Mouse (Mus musculus): ENCODE data around the gene Olfr750.

Gene Olfr750

DNA sequence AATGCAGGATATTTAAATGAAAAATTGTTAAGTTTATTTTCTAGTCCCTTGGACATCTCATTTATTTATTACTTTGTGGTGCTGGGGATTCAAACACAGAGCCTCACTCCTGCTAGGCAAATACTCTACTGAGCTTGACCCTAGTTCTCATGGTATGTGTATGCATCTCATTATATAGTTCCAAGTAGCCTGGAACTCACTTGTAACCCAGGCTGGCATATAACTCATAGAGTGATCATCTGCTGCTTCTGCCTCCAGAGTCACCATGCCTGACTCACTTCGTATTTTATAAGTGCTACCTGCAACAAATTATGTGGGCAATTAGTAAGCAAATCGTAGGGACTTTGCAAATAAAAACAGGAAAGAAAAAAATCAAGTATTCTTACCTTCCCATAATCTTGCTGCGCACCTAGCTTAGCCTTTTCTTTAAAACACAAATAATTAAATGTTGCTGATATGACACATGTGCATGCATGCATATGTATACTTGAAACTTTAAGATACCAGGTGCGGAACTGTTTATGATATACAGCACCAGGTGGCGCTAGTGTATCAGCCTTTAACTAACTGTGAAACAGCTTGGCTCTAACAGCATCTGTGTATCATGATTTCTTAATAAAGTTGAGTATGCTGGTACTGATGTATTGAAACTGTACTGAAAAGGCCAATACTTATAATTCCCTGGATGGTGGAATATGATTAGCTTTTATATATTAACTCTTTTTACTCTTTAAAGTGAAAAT is 47.7 kb downstream of the Olfr750 start:
- DNase-seq (ENCODE audit: low spot score) = peak; percentile 82

DNA sequence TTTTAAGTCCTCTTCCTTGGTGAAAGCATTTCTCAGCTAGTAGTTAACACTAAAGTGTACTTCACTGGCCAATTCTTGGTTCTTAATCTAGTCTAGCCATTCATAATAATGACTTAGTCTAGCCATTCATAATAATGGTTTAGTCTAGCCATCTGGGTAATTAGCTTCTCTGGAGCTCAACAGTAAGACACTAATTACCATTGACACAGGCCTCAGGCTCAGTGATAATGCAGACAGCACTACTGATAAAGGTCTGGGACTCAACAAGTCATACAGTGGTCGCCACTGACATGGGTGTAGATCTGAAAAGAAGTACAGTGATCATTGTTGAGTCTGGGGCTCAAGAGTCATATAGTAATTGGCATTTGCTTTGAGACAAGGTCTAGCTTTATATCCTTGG is 49.4 kb downstream of the Olfr750 start:
- DNase-seq (ENCODE audit: low spot score) = no peak

DNA sequence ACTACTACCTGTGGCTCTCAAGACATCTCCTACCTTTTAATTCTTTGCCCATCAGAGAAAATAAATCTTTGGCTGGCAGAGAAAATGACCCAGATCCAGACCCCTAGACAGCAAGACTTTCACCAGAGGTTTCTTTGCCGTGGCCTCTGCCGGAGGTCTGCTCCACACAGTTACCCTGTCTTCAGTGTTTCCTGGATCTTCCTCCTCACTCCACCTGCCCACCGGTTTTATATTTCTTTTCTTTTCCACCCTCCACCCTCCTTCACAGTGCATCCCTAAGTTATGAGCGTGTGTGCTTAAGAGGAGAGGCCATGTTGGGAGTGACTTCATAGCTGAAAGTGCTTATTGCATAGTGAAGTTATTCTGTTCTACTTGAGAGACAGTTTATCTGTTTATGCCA is 50.8 kb downstream of the Olfr750 start:
- no peak for DNase-seq (ENCODE audit: low spot score)

DNA sequence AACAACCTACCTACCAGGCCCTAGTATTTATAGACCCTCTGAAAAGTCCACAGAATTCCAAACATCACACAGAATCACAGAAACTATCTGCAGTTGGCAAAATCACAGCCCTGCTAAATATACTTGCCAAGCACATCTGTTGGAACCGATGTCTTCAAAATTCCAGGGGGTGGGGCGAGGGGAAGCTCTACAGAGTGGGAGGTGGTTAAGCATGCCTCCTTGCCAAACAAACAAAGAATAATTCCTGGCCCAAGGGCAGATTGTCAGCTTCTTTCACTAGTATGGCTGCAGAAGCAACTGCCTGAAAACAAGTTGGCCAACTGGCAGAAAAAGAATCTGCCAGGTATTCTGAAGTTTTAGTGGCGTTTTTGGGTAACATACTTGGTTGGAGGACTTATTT is 57.0 kb downstream of the Olfr750 start:
- DNase-seq (ENCODE audit: low spot score) = peak; percentile 48

Data from lung, postnatal 25 days (tissue).